Mouse (Mus musculus): ENCODE measurements around the gene Adamtsl1. TPM values are rescaled to one million over a fixed set of nuclear protein-coding genes. Genes with fewer than 3 reads are reported as not detected.

The Adamtsl1 gene
- polyA plus RNA-seq, 1 experiment from 2014 or later: 0.38 TPM

DNA sequence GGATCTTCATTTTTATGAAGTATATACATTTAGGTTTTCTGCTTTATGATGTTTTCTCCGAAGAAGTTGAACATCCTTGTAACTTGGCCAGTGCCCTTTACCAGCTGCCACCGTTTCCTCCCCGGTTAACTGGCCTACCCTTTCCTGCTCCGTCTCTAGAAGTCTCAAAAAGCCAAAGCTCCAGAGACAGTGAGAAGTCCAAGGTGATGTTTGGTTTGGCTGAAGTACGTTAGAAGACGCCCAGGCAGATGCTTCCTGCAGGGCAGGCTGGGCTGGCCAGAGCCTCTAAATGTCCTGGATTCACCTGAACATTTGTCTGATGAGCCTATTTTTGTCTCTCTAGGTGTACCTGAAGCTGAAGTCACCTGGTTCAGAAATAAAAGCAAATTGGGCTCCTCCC is 871.1 kb downstream of the Adamtsl1 start:
- Histone ChIP-seq H3K27me3 (ENCODE audit: insufficient read depth, low read length) (no peaks in the 10 kb centered on the region), H3K36me3 (replicated peaks; ENCODE audit: insufficient read depth, low read length) (no peaks in the 10 kb centered on the region), H3K4me1 (ENCODE audit: insufficient read depth) (peaks cover 5% of the 10 kb centered on the region; the same call in 1 of the 2 replicates), H3K9ac (replicated peaks) (no peak overlapping the region), H3K4me3 (ENCODE audit: low read depth, low read length) (no peak overlapping the region), H3K27ac (ENCODE audit: low read depth) (no peak overlapping the region), H3K4me2 (ENCODE audit: low read depth, low read length) (no peak overlapping the region), H3K9me3 (ENCODE audit: low read length) (no peaks in the 10 kb centered on the region)
- 86% methylated on average over 6 of the region's 6 CpGs for WGBS (ENCODE audit: insufficient replicate concordance)
- TF ChIP-seq CTCF (IDR thresholded peaks at IDR 0.05; ENCODE audit: low read depth) (no peak), EP300 (IDR thresholded peaks at IDR 0.05; ENCODE audit: low read depth) (no peak)
- DNase-seq (no peak), ATAC-seq (no peak)

GRCm38 (mm10) chr4:86388430-86388829 is 874.5 kb downstream of the Adamtsl1 start:
- WGBS (ENCODE audit: insufficient replicate concordance): 78% methylated on average over 5 of the region's 5 CpGs
- Histone ChIP-seq H3K4me3 (ENCODE audit: low read depth, low read length) (no peak overlapping the region), H3K4me1 (ENCODE audit: insufficient read depth) (no peaks in the 10 kb centered on the region), H3K36me3 (replicated peaks; ENCODE audit: insufficient read depth, low read length) (no peaks in the 10 kb centered on the region), H3K9ac (replicated peaks) (no peak overlapping the region), H3K27ac (ENCODE audit: low read depth) (no peak overlapping the region), H3K9me3 (ENCODE audit: low read length) (no peaks in the 10 kb centered on the region), H3K27me3 (ENCODE audit: insufficient read depth, low read length) (no peaks in the 10 kb centered on the region), H3K4me2 (ENCODE audit: low read depth, low read length) (no peak overlapping the region)
- no peak for DNase-seq
- no peak for TF ChIP-seq CTCF (IDR thresholded peaks at IDR 0.05; ENCODE audit: low read depth)
- TF ChIP-seq EP300 (IDR thresholded peaks at IDR 0.05; ENCODE audit: low read depth): no peak
- ATAC-seq: no peak

GRCm38 (mm10) chr4:86391176-86391575 is 877.2 kb downstream of the Adamtsl1 start:
- ATAC-seq (no peak), DNase-seq (no peak)
- TF ChIP-seq CTCF (IDR thresholded peaks at IDR 0.05; ENCODE audit: low read depth) (no peak), EP300 (IDR thresholded peaks at IDR 0.05; ENCODE audit: low read depth) (no peak)
- Histone ChIP-seq H3K36me3 (replicated peaks; ENCODE audit: insufficient read depth, low read length) (no peaks in the 10 kb centered on the region), H3K4me2 (ENCODE audit: low read depth, low read length) (no peak overlapping the region), H3K27ac (ENCODE audit: low read depth) (no peak overlapping the region), H3K27me3 (ENCODE audit: insufficient read depth, low read length) (no peaks in the 10 kb centered on the region), H3K4me1 (ENCODE audit: insufficient read depth) (no peaks in the 10 kb centered on the region), H3K9me3 (ENCODE audit: low read length) (no peaks in the 10 kb centered on the region), H3K4me3 (ENCODE audit: low read depth, low read length) (no peak overlapping the region), H3K9ac (replicated peaks) (no peak overlapping the region)
- 61% methylated on average over 3 of the region's 3 CpGs for WGBS (ENCODE audit: insufficient replicate concordance)

DNA sequence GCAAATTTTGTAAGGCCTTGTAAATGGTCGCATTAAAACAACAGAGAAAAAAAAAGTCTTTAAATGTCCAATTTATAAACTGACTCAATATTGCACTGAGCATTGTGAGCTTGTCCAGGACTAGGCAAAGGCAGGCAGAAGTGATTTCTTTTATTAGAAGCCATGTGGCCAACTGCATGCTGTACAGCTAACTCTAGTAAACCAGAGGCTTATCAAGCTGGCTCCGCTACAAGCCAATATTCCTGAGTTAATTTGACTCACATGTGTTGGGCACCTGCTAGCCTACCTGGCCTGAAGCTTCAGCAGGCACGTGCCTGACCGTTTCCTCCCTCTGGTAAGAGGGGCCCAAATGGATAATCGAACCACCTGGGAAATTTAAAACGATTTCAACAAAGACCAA is 881.7 kb downstream of the Adamtsl1 start:
- no peak overlapping the region for H3K27ac ChIP-seq (ENCODE audit: low read depth)
- 72% methylated on average over 6 of the region's 6 CpGs for WGBS (ENCODE audit: insufficient replicate concordance)
- no peak for ATAC-seq

GRCm38 (mm10) chr4:86396672-86397288 is 882.8 kb downstream of the Adamtsl1 start:
- no peaks in the 10 kb centered on the region for H3K4me1 ChIP-seq (ENCODE audit: insufficient read depth)
- no peaks in the 10 kb centered on the region for H3K27me3 ChIP-seq (ENCODE audit: insufficient read depth, low read length)
- WGBS (ENCODE audit: insufficient replicate concordance): 53% methylated on average over 7 of the region's 7 CpGs
- no peak overlapping the region for H3K4me3 ChIP-seq (ENCODE audit: low read depth, low read length)
- H3K27ac ChIP-seq (ENCODE audit: low read depth): no peak overlapping the region
- no peaks in the 10 kb centered on the region for H3K36me3 ChIP-seq (replicated peaks; ENCODE audit: insufficient read depth, low read length)
- ATAC-seq (peak; percentile 41; the same call in 1 of the 2 replicates), DNase-seq (no peak)
- no peak overlapping the region for H3K9ac ChIP-seq (replicated peaks)
- no peak for TF ChIP-seq EP300 (IDR thresholded peaks at IDR 0.05; ENCODE audit: low read depth)
- TF ChIP-seq CTCF (IDR thresholded peaks at IDR 0.05; ENCODE audit: low read depth): no peak
- H3K4me2 ChIP-seq (ENCODE audit: low read depth, low read length): no peak overlapping the region
- no peaks in the 10 kb centered on the region for H3K9me3 ChIP-seq (ENCODE audit: low read length)

More for the DNA sequence above, 881.7 kb downstream of the Adamtsl1 start:
- H3K4me3 ChIP-seq (ENCODE audit: low read depth, low read length): no peak overlapping the region
- no peak overlapping the region for H3K4me2 ChIP-seq (ENCODE audit: low read depth, low read length)
- no peaks in the 10 kb centered on the region for H3K27me3 ChIP-seq (ENCODE audit: insufficient read depth, low read length)
- H3K9me3 ChIP-seq (ENCODE audit: low read length): no peaks in the 10 kb centered on the region
- no peaks in the 10 kb centered on the region for H3K4me1 ChIP-seq (ENCODE audit: insufficient read depth)
- no peak overlapping the region for H3K9ac ChIP-seq (replicated peaks)
- no peak for DNase-seq
- H3K36me3 ChIP-seq (replicated peaks; ENCODE audit: insufficient read depth, low read length): no peaks in the 10 kb centered on the region
- TF ChIP-seq EP300 (IDR thresholded peaks at IDR 0.05; ENCODE audit: low read depth) (no peak), CTCF (IDR thresholded peaks at IDR 0.05; ENCODE audit: low read depth) (no peak)

GRCm38 (mm10) chr4:86397470-86397869 is 883.5 kb downstream of the Adamtsl1 start:
- no peaks in the 10 kb centered on the region for H3K27me3 ChIP-seq (ENCODE audit: insufficient read depth, low read length)
- TF ChIP-seq EP300 (IDR thresholded peaks at IDR 0.05; ENCODE audit: low read depth): no peak
- TF ChIP-seq CTCF (IDR thresholded peaks at IDR 0.05; ENCODE audit: low read depth): no peak
- H3K4me2 ChIP-seq (ENCODE audit: low read depth, low read length): no peak overlapping the region
- WGBS (ENCODE audit: insufficient replicate concordance): 41% methylated on average over 2 of the region's 2 CpGs
- no peak overlapping the region for H3K4me3 ChIP-seq (ENCODE audit: low read depth, low read length)
- H3K4me1 ChIP-seq (ENCODE audit: insufficient read depth): no peaks in the 10 kb centered on the region
- no peak overlapping the region for H3K27ac ChIP-seq (ENCODE audit: low read depth)
- H3K9ac ChIP-seq (replicated peaks): no peak overlapping the region
- H3K9me3 ChIP-seq (ENCODE audit: low read length): no peaks in the 10 kb centered on the region
- DNase-seq: no peak
- no peaks in the 10 kb centered on the region for H3K36me3 ChIP-seq (replicated peaks; ENCODE audit: insufficient read depth, low read length)
- no peak for ATAC-seq

All from liver, postnatal 0 days (tissue).